Mouse (Mus musculus) intestine, embryonic 16.5 days (tissue): ENCODE measurements around the gene Fam124a. TPM values are rescaled to one million over a fixed set of nuclear protein-coding genes. Genes with fewer than 3 reads are reported as not detected.
"Not testable (repeated sequence)": the region's sequence is repeated elsewhere in the genome, so short reads cannot be mapped to it uniquely, and the experiment has no call there.

Experiments
- ATAC-seq: fragments of 200-750 bp; cut with Nextera tagmentation; 2 replicates; pipeline ENCODE4 v1.8.0; 2017; ENCODE audit warnings: moderate TSS enrichment, moderate library complexity
- H3K27ac ChIP-seq: fragments of 300-500 bp; sonication (generic); 2 replicates; pipeline ENCODE4 v1.5.1; 2014; ENCODE audit warnings: mild to moderate bottlenecking, low read length
- H3K27me3 ChIP-seq: fragments of 300-500 bp; sonication (generic); replicated peaks from 2 replicates; pipeline ENCODE4 v1.6.1; 2014; ENCODE audit warnings: low read length, control low read depth, mixed read lengths; ENCODE audit not compliant: control insufficient read depth, insufficient read depth
- H3K36me3 ChIP-seq: fragments of 300-500 bp; sonication (generic); 2 replicates; pipeline ENCODE4 v1.6.1; 2014; ENCODE audit warnings: low read length, control low read depth; ENCODE audit not compliant: control insufficient read depth, insufficient read depth
- H3K4me1 ChIP-seq: fragments of 300-500 bp; sonication (generic); 2 replicates; pipeline ENCODE4 v1.6.1; 2014; ENCODE audit warnings: low read length, control low read depth, mixed read lengths; ENCODE audit not compliant: control insufficient read depth, insufficient read depth
- H3K4me2 ChIP-seq: fragments of 300-500 bp; sonication (generic); 2 replicates; pipeline ENCODE4 v1.6.1; 2014; ENCODE audit warnings: low read depth, low read length, control low read depth
- H3K4me3 ChIP-seq: fragments of 300-500 bp; sonication (generic); 2 replicates; pipeline ENCODE4 v1.5.1; 2014; ENCODE audit warnings: mild to moderate bottlenecking, low read length
- H3K9ac ChIP-seq: fragments of 300-500 bp; sonication (generic); 2 replicates; pipeline ENCODE4 v1.6.1; 2014; ENCODE audit warnings: low read depth, low read length
- H3K9me3 ChIP-seq: fragments of 300-500 bp; sonication (generic); 2 replicates; pipeline ENCODE4 v1.6.1; 2016; ENCODE audit warnings: low read length, control low read depth; ENCODE audit not compliant: control insufficient read depth
- WGBS: fragments of 180-500 bp; shearing (Covaris S2); extraction: QIAGEN DNeasy Blood & Tissue Kit; methylation state at CpG from one replicate; pipeline ENCODE4 v1.1.7; 2014; 5-methylcytosine and 5-hydroxymethylcytosine counted together
- polyA plus RNA-seq: library from polyadenylated mRNA; unstranded; fragments of >200 nt; fragmentation: Nextera tagmentation; extraction: Ambion mirVana; gene quantifications from 2 replicates; pipeline ENCODE4 v1.2.1, GENCODE M21; 2015

Fam124a gene
- polyA plus RNA-seq, 1 experiment from 2014 or later: 5.0 TPM

- no peaks in the 10 kb centered on the region for H3K36me3 ChIP-seq
- no peak overlapping the region for H3K4me3 ChIP-seq
- H3K9ac ChIP-seq: no peak overlapping the region
- no peaks in the 10 kb centered on the region for H3K4me1 ChIP-seq
- no peak overlapping the region for H3K4me2 ChIP-seq
- no peaks in the 10 kb centered on the region for H3K9me3 ChIP-seq
- H3K27ac ChIP-seq: no peak overlapping the region
- WGBS: 22% methylated on average over 4 of the region's 4 CpGs
- H3K27me3 ChIP-seq: no peaks in the 10 kb centered on the region
- ATAC-seq: no peak
Observed at GRCm38 (mm10) chr14:62546746-62547145, 8.8 kb upstream of the Fam124a start.

DNA sequence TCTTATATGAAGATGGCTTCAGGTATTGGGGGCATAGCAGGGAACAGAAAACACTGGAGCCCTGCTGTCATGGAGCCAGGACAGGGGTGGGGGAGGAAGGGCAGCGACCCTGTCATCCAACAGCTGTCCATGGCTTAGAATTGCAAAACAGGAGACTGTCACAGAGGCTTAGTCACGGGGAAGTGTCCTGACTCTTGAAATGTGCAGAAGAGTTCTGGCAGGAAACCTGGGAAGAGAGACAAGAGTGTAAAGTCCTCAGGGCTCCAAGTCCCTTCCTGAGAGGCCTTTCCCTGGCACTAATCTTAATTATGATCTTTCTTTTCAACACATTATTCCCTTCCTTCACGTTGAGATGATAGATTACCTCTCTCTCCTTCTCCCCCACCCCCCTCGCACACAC lies 5.4 kb upstream of the Fam124a start:
- Histone ChIP-seq H3K36me3 (no peaks in the 10 kb centered on the region), H3K27ac (no peak overlapping the region), H3K4me2 (no peak overlapping the region), H3K9ac (no peak overlapping the region), H3K9me3 (no peaks in the 10 kb centered on the region), H3K4me1 (no peaks in the 10 kb centered on the region), H3K4me3 (no peak overlapping the region), H3K27me3 (no peaks in the 10 kb centered on the region; the same call in 1 of the 2 replicates)
- 35% methylated on average over 4 of the region's 4 CpGs for WGBS
- 0 out of 2 replicates have a peak, but pooled peaks have one; percentile 23 for ATAC-seq

DNA sequence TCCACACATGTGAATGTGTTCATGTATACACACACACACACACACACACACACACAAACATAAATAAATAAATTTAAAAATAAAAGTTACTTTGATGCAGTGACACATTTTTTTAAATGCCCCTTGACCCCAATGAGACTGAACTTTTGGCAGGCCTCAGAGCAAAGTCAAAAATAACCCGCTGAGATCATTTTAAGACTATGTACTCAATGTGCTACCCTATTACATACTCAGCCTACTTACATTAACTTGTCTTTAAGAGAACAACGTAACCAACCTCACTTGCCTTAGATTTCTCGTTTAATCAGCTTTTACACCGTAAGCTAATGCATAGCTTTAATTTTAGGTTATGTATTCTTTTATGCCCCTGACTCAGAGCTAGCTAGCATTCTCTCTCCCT lies 2.8 kb upstream of the Fam124a start:
- no peak overlapping the region for H3K27ac ChIP-seq
- 88% methylated on average over 4 of the region's 4 CpGs for WGBS

DNA sequence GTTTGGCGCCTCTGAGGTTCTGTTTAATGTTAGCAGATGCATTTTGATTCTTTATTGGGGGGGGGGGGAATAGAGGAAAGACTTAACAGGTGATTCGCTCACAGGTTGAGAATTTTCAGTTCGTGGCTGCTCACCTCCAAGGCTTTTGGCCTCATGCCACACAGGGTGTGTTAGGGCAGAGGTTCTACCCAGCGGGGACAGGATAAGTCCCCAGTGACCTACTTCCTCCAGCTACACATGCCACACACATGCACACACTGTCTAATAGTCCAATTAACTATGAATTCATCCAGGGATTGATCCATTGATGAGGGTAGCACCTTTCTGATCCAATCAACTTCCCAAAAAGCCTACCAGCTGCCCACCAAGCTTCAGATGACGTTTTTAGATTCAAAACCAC lies 1.8 kb upstream of the Fam124a start:
- Histone ChIP-seq H3K4me1 (no peaks in the 10 kb centered on the region; the same call in 1 of the 2 replicates), H3K4me2 (no peak overlapping the region), H3K27ac (no peak overlapping the region), H3K4me3 (no peak overlapping the region), H3K36me3 (no peaks in the 10 kb centered on the region), H3K27me3 (peaks cover 10% of the 10 kb centered on the region; the same call in 1 of the 2 replicates), H3K9ac (no peak overlapping the region), H3K9me3 (no peaks in the 10 kb centered on the region)
- no peak for ATAC-seq
- WGBS: 81% methylated on average over 5 of the region's 5 CpGs

More for the DNA sequence above, 2.8 kb upstream of the Fam124a start:
- Histone ChIP-seq H3K4me3 (no peak overlapping the region), H3K9ac (no peak overlapping the region), H3K4me1 (no peaks in the 10 kb centered on the region; the same call in 1 of the 2 replicates), H3K4me2 (no peak overlapping the region), H3K9me3 (no peaks in the 10 kb centered on the region), H3K27me3 (peaks cover 10% of the 10 kb centered on the region; the same call in 1 of the 2 replicates), H3K36me3 (no peaks in the 10 kb centered on the region)
- no peak for ATAC-seq

GRCm38 (mm10) chr14:62555840-62556810 lies 588 bp downstream of the Fam124a start:
- 13% methylated on average over 38 of the region's 38 CpGs for WGBS
- Histone ChIP-seq H3K4me2 (peak overlapping the region; percentile 90), H3K27ac (no peak overlapping the region), H3K4me1 (no peaks in the 10 kb centered on the region; the same call in 1 of the 2 replicates), H3K9me3 (no peaks in the 10 kb centered on the region), H3K9ac (peak overlapping the region; percentile 67), H3K27me3 (peaks cover 12% of the 10 kb centered on the region; the same call in 1 of the 2 replicates), H3K36me3 (no peaks in the 10 kb centered on the region), H3K4me3 (peak overlapping the region; percentile 57)
- ATAC-seq: peak; percentile 29; the same call in 1 of the 2 replicates

- 78% methylated on average over 3 of the region's 3 CpGs for WGBS
- Histone ChIP-seq H3K36me3 (no peaks in the 10 kb centered on the region), H3K9ac (no peak overlapping the region), H3K4me1 (no peaks in the 10 kb centered on the region; the same call in 1 of the 2 replicates), H3K4me3 (no peak overlapping the region), H3K4me2 (no peak overlapping the region), H3K27me3 (peaks cover 12% of the 10 kb centered on the region; the same call in 1 of the 2 replicates), H3K27ac (no peak overlapping the region), H3K9me3 (no peaks in the 10 kb centered on the region)
- ATAC-seq: no peak
Observed at GRCm38 (mm10) chr14:62557111-62557510, 1.6 kb downstream of the Fam124a start.

- Histone ChIP-seq H3K4me3 (no peak overlapping the region), H3K36me3 (no peaks in the 10 kb centered on the region), H3K9ac (no peak overlapping the region), H3K27ac (no peak overlapping the region), H3K4me1 (no peaks in the 10 kb centered on the region; the same call in 1 of the 2 replicates), H3K4me2 (no peak overlapping the region), H3K9me3 (no peaks in the 10 kb centered on the region), H3K27me3 (peaks cover 2% of the 10 kb centered on the region; the same call in 1 of the 2 replicates)
- 51% methylated on average over 17 of the region's 17 CpGs for WGBS
- ATAC-seq: no peak
Observed at GRCm38 (mm10) chr14:62561875-62562748, 6.6 kb downstream of the Fam124a start.

DNA sequence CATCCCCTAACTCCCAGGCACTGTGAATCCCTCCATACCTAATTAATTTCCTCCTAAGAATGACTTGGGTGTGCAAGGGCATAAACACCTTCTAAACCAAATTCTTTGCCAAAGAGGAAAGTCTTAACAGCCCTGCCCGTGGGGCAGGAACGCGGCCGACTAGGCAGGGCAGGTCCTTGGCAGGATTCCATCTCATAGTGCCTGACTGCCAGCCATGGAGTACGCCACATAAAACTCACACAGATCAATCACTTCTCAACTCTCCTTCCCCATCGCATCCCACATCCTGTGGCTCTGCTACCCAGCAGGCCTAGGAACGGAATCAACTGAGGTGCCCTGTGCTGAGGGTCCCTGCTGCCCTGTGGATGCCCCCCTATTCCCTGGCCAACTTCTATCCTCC lies 8.1 kb downstream of the Fam124a start:
- H3K4me2 ChIP-seq: no peak overlapping the region
- no peaks in the 10 kb centered on the region for H3K4me1 ChIP-seq
- 71% methylated on average over 7 of the region's 7 CpGs for WGBS
- H3K27me3 ChIP-seq: 0 out of 2 replicates have a peak, but pooled peaks cover 2% of the 10 kb centered on the region
- H3K9me3 ChIP-seq: no peaks in the 10 kb centered on the region
- no peak for ATAC-seq
- no peak overlapping the region for H3K9ac ChIP-seq
- H3K27ac ChIP-seq: no peak overlapping the region
- H3K36me3 ChIP-seq: no peaks in the 10 kb centered on the region
- no peak overlapping the region for H3K4me3 ChIP-seq

GRCm38 (mm10) chr14:62566821-62567220 lies 11.3 kb downstream of the Fam124a start, which contains the start of gene Gm4131:
Gm4131 (minus strand) TSS chr14:62566921.
- 83% methylated on average over 9 of the region's 9 CpGs for WGBS
- not testable (repeated sequence) for H3K9ac ChIP-seq, H3K4me3 ChIP-seq, H3K9me3 ChIP-seq, H3K4me2 ChIP-seq, ATAC-seq, H3K36me3 ChIP-seq, H3K27ac ChIP-seq, H3K27me3 ChIP-seq, H3K4me1 ChIP-seq
